ENCODE assay signal across 10 mouse cellular contexts in the genomic region with DNA sequence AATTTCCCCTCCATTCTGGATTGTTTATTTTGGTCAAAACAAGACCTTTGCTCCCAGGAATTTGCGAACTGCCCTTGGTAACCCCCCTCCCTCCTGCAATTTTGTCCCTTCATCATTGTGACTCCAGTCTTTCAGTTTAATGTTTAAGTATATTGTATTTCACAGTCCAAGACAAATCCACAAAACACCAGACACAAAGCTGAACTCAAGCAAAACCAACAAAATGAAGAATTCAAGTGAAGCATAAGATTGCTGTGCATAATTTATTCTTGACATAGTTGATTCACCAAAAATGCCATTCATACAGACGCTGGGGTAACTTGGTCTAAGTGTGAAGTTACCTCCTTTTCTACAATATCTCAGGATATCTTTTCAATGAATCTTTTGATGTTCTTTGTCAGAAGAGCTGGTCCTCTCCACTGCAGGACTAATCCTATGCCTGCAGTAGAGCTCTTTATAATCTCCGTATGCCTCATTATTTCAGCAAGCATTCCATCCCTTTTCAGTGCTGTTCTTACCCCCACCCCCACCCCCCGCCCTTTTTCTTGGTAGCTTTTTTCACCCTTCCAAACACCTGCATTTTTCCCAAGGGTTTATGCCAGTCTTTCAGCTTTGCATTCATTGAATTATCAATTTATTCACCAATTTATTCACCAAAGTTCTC.
A peak's percentile ranks its signal among the peaks of the same experiment; 100 is the strongest.
DNase-seq lines count a peak whose midpoint lies in the region; ATAC-seq lines count a peak whose summit lies in the region.
"Had no signal": no experiment of that assay in that cellular context is flagged by ENCODE, and none has a peak within 500 bp of the region (broad histone marks: within the 10 kb centered on the region; RNA-seq: fewer than 3 reads in every experiment).

No protein-coding gene starts in this region.

- no peak overlapping the region for H3K9ac ChIP-seq in neural tube, embryonic 12.5 days
- no peak overlapping the region for H3K9ac ChIP-seq in forebrain, embryonic 14.5 days (ENCODE audit: low read length)
- H3K9ac ChIP-seq in limb, embryonic 12.5 days (replicated peaks): no peak overlapping the region

- H3K4me1 ChIP-seq in neural tube, embryonic 12.5 days: peaks cover 12% of the 10 kb centered on the region; the same call in 1 of the 2 replicates
- peaks cover 9% of the 10 kb centered on the region for H3K4me1 ChIP-seq in forebrain, embryonic 14.5 days (ENCODE audit: control insufficient read depth, insufficient read depth, low read length)
- peaks cover 21% of the 10 kb centered on the region for H3K4me1 ChIP-seq in limb, embryonic 12.5 days (replicated peaks)
- H3K4me1 ChIP-seq in heart, embryonic 10.5 days: peaks cover 11% of the 10 kb centered on the region; the same call in 1 of the 2 replicates

- ATAC-seq in neural tube, embryonic 12.5 days (ENCODE audit: low FRiP score, low read depth): peak; percentile 31; the same call in 1 of the 2 replicates
- peak; percentile 67 for ATAC-seq in forebrain, embryonic 14.5 days
- ATAC-seq in limb, embryonic 12.5 days (ENCODE audit: insufficient number of reproducible peaks, insufficient read depth, low FRiP score, low TSS enrichment, low read depth): no peak

- no peaks in the 10 kb centered on the region for H3K36me3 ChIP-seq in neural tube, embryonic 12.5 days
- no peaks in the 10 kb centered on the region for H3K36me3 ChIP-seq in forebrain, embryonic 14.5 days (ENCODE audit: control insufficient read depth, insufficient read depth, low read length)
- H3K36me3 ChIP-seq in limb, embryonic 12.5 days: no peaks in the 10 kb centered on the region
- H3K36me3 ChIP-seq in heart, embryonic 10.5 days: no peaks in the 10 kb centered on the region

- H3K27me3 ChIP-seq in neural tube, embryonic 12.5 days (replicated peaks): no peaks in the 10 kb centered on the region
- no peaks in the 10 kb centered on the region for H3K27me3 ChIP-seq in forebrain, embryonic 14.5 days (replicated peaks; ENCODE audit: control insufficient read depth, insufficient read depth, low read length)
- H3K27me3 ChIP-seq in limb, embryonic 12.5 days: no peaks in the 10 kb centered on the region
- no peaks in the 10 kb centered on the region for H3K27me3 ChIP-seq in heart, embryonic 10.5 days (ENCODE audit: insufficient read depth, poor library complexity, severe bottlenecking)
- H3K27me3 ChIP-seq: CH12.LX had no signal

- WGBS in neural tube, embryonic 12.5 days: 31% methylated on average over 4 of the region's 4 CpGs
- 2% methylated on average over 4 of the region's 4 CpGs for WGBS in forebrain, embryonic 14.5 days
- 62% methylated on average over 4 of the region's 4 CpGs for WGBS in limb, embryonic 12.5 days
- WGBS in heart, embryonic 10.5 days: 70% methylated on average over 4 of the region's 4 CpGs

- no peaks in the 10 kb centered on the region for H3K9me3 ChIP-seq in neural tube, embryonic 12.5 days
- no peaks in the 10 kb centered on the region for H3K9me3 ChIP-seq in forebrain, embryonic 14.5 days (replicated peaks; ENCODE audit: control insufficient read depth, low read length)
- no peaks in the 10 kb centered on the region for H3K9me3 ChIP-seq in limb, embryonic 12.5 days
- no peaks in the 10 kb centered on the region for H3K9me3 ChIP-seq in heart, embryonic 10.5 days

- no peak overlapping the region for H3K4me3 ChIP-seq in neural tube, embryonic 12.5 days
- H3K4me3 ChIP-seq in forebrain, embryonic 14.5 days (ENCODE audit: low read depth, low read length): no peak overlapping the region
- H3K4me3 ChIP-seq in limb, embryonic 12.5 days (replicated peaks): no peak overlapping the region
- no peak overlapping the region for H3K4me3 ChIP-seq in heart, embryonic 10.5 days

- DNase-seq in neural tube, embryonic 10.5 days (ENCODE audit: extremely low spot score, low spot score): no peak
- peak; percentile 43 for DNase-seq in forebrain, embryonic 14.5 days (ENCODE audit: low spot score)
- DNase-seq in yolk sac, embryonic 10.5 days (ENCODE audit: low spot score): peak; percentile 2
- DNase-seq in heart, embryonic 10.5 days (ENCODE audit: low spot score): no peak
- DNase-seq in layer of hippocampus, adult 9-10 months (ENCODE audit: low spot score): no peak
- DNase-seq in adrenal gland, adult 8-10 months: no peak
- DNase-seq: adrenal gland, postnatal 36 days had no signal

- H3K27ac ChIP-seq in neural tube, embryonic 12.5 days: no peak overlapping the region
- peak overlapping the region; percentile 77 for H3K27ac ChIP-seq in forebrain, embryonic 14.5 days (ENCODE audit: low read depth, low read length)
- H3K27ac ChIP-seq in limb, embryonic 12.5 days: peak overlapping the region; percentile 73
- no peak overlapping the region for H3K27ac ChIP-seq in heart, embryonic 10.5 days

- H3K4me2 ChIP-seq in neural tube, embryonic 12.5 days (replicated peaks): no peak overlapping the region
- H3K4me2 ChIP-seq in forebrain, embryonic 14.5 days (ENCODE audit: low read length): 0 out of 2 replicates have a peak overlapping the region, but pooled peaks have one; percentile 5
- no peak overlapping the region for H3K4me2 ChIP-seq in limb, embryonic 12.5 days

Comparison
In these comparisons a context has a peak if more than half of its experiments do, and no peak if none do; other contexts are left out.
1. H3K27ac ChIP-seq: peak in forebrain, embryonic 14.5 days (single experiment) and limb, embryonic 12.5 days (single experiment); none in neural tube, embryonic 12.5 days (single experiment) and heart, embryonic 10.5 days (single experiment).
2. DNase-seq: peak in forebrain, embryonic 14.5 days (single experiment) and yolk sac, embryonic 10.5 days (single experiment); none in neural tube, embryonic 10.5 days (single experiment), heart, embryonic 10.5 days (single experiment), layer of hippocampus, adult 9-10 months (single experiment) and adrenal gland, adult 8-10 months (single experiment).